Mouse (Mus musculus) T-helper 17 cell (primary cell): ENCODE measurements around the gene Alpl.

Experiments
- in situ Hi-C, 2 experiments: fragments of 300-600 bp; cut with MboI, MseI; formaldehyde crosslinking; loops; 1 replicate in 1 of 2; 2 replicates in 1 of 2; pipeline ENCODE4 v1.15.1; 2025; ENCODE audit warnings: high pct_unique_total_duplicates in 2 of 2

Alpl gene

GRCm38 (mm10) chr4:137795611-137796557 is at the start of gene Alpl:
TSS of gene Alpl (minus strand) at chr4:137796384.
- in situ Hi-C loops, result no loop called here

- in situ Hi-C loops, result loop anchor here in 1 of 2 experiments (25.0 kb wide), 2 partner anchors 268 to 443 kb away; no protein-coding TSS in a partner anchor
Observed at GRCm38 (mm10) chr4:137844656-137845055, 48.5 kb upstream of the Alpl start.

GRCm38 (mm10) chr4:137839452-137839851 is 43.3 kb upstream of the Alpl start:
- in situ Hi-C loops, result loop anchor here (5.0 to 25.0 kb wide), 4 partner anchors 107 to 448 kb away; no protein-coding TSS in a partner anchor

- in situ Hi-C loops, result loop anchor here (5.0 to 25.0 kb wide), 4 partner anchors 106 to 449 kb away; no protein-coding TSS in a partner anchor
Observed at GRCm38 (mm10) chr4:137838791-137839190, 42.6 kb upstream of the Alpl start.

GRCm38 (mm10) chr4:137837792-137838191 is 41.6 kb upstream of the Alpl start:
- in situ Hi-C loops, result loop anchor here (5.0 to 25.0 kb wide), 4 partner anchors 105 to 450 kb away; no protein-coding TSS in a partner anchor

- in situ Hi-C loops, result loop anchor here (5.0 to 25.0 kb wide), 4 partner anchors 104 to 451 kb away; no protein-coding TSS in a partner anchor
Observed at GRCm38 (mm10) chr4:137836741-137837140, 40.6 kb upstream of the Alpl start.

- in situ Hi-C loops, result loop anchor here (5.0 to 25.0 kb wide), 4 partner anchors 103 to 452 kb away; no protein-coding TSS in a partner anchor
Observed at GRCm38 (mm10) chr4:137835624-137836337, 39.6 kb upstream of the Alpl start.

- in situ Hi-C loops, result loop anchor here in 1 of 2 experiments (25.0 kb wide), 2 partner anchors 281 to 456 kb away; no protein-coding TSS in a partner anchor
Observed at GRCm38 (mm10) chr4:137831598-137831997, 35.4 kb upstream of the Alpl start.

- in situ Hi-C loops, result loop anchor here in 1 of 2 experiments (25.0 kb wide), 2 partner anchors 282 to 457 kb away; no protein-coding TSS in a partner anchor
Observed at GRCm38 (mm10) chr4:137830380-137830779, 34.2 kb upstream of the Alpl start.

- in situ Hi-C loops, result loop anchor here in 1 of 2 experiments (25.0 kb wide), 2 partner anchors 287 to 462 kb away; no protein-coding TSS in a partner anchor
Observed at GRCm38 (mm10) chr4:137824881-137825280, 28.7 kb upstream of the Alpl start.

GRCm38 (mm10) chr4:137823542-137823941 is 27.4 kb upstream of the Alpl start:
- in situ Hi-C loops, result no loop called here

- in situ Hi-C loops, result no loop called here
Observed at GRCm38 (mm10) chr4:137822537-137822936, 26.4 kb upstream of the Alpl start.

GRCm38 (mm10) chr4:137820721-137821120 is 24.5 kb upstream of the Alpl start:
- in situ Hi-C loops, result no loop called here

GRCm38 (mm10) chr4:137819487-137819886 is 23.3 kb upstream of the Alpl start:
- in situ Hi-C loops, result no loop called here

- in situ Hi-C loops, result no loop called here
Observed at GRCm38 (mm10) chr4:137818341-137818740, 22.2 kb upstream of the Alpl start.

GRCm38 (mm10) chr4:137816216-137816615 is 20.0 kb upstream of the Alpl start:
- in situ Hi-C loops, result no loop called here

GRCm38 (mm10) chr4:137815473-137815872 is 19.3 kb upstream of the Alpl start:
- in situ Hi-C loops, result no loop called here

- in situ Hi-C loops, result no loop called here
Observed at GRCm38 (mm10) chr4:137814140-137814539, 18.0 kb upstream of the Alpl start.

- in situ Hi-C loops, result no loop called here
Observed at GRCm38 (mm10) chr4:137812946-137813708, 16.9 kb upstream of the Alpl start.

- in situ Hi-C loops, result no loop called here
Observed at GRCm38 (mm10) chr4:137809999-137810398, 13.8 kb upstream of the Alpl start.
